Mouse (Mus musculus) E14TG2a.4 (cell line): ENCODE results near the gene Mmgt1.

Source experiments
- CTCF ChIP-seq: conservative IDR thresholded peaks from 2 replicates; pipeline ENCODE4 v1.5.1; 2014; ENCODE audit warnings: low read length
- POU5F1 ChIP-seq: IDR thresholded peaks from 2 replicates; pipeline ENCODE4 v1.6.1; 2014; ENCODE audit warnings: low read length, borderline replicate concordance

GRCm38 (mm10) chrX:56636185-56636584 lies 38.3 kb upstream of the Mmgt1 start:
- TF ChIP-seq CTCF (no peak), POU5F1 (no peak)
